Mouse (Mus musculus): ENCODE results near the gene Ube2m.

Ube2m gene

DNA sequence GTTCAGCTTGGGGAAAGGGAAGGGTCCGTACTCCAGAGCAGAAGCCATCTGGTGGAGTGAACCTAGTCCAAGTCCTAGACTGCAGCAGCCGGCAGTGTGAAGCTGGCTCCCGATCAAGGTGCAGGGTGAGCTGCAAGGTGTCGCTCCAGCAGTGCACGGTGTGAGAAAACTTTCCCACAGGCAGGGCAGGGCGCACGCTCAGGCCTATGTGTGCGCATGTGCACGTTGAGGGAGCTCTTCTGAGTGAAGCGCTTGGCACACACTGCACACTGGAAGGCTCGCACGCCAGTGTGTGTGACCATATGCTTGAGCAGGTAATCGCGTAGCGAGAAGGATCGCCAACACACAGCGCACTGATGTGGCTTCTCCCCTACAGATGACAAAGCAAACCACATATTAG, 32.1 kb downstream of the Ube2m start:
- in situ Hi-C loops (cut with MboI) = loop anchor here (5.0 to 25.0 kb wide), 2 partner anchors 36 to 519 kb away; partner anchors contain the start of gene Zfp606

DNA sequence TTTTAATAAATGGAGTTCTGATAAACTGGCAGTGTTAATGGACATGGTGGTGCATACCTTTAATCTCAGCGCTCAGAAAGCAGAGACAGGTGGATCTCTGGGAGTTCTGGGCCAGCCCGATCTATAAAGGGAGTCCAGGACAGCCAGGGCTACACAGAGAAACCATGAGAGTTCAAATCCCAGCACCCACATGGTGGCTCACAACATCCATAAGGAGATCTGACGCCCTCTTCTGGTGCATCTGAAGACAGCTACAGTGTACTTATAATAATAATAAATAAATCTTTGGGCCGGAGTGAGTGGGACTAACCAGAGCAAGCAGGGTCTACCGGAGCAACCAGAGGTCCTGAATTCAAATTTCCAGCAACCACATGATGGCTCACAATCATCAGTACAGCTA, 34.7 kb downstream of the Ube2m start:
- in situ Hi-C loops (cut with MboI) = loop anchor here (25.0 kb wide), 1 partner anchor 516 kb away; the partner anchor contains the start of gene Zfp606

DNA sequence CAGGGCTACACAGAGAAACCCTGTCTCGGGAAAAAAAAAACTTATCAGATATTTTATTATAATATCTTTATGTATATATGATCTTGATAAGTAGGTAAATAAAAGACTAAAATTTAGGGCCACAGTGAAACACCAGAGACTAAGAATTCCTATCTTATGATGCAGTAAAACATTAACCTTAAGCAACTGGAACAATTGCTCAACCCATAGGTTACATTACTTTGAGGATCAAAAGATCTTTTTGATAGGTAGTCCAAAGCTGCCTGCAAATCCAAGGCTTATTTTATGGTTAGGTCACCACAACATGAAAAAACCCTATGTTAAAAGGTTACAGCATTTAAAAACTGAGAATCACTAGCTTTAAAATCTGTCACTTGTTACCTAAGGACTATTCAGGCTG, 36.5 kb downstream of the Ube2m start:
- in situ Hi-C loops (cut with MboI) = loop anchor here (25.0 kb wide), 1 partner anchor 514 kb away; the partner anchor contains the start of gene Zfp606

DNA sequence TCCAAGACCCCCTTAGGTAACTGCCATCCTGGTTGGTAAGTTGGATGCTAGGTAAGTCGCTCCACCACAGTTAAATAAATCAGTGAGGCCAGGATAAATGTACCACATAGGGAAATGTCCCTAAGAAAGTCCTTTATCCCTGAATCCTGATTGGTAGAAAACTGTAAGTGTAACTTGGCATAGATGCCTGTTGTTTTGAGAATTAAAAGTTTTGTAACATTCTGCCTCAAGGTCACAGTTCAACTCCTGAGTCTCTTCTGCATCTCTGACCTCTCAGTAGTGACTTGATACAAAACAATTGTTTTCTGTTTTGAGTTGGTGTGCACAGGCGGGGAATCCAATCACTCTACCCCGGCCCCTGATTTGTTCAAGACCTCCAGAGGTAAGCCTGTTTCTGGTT, 39.2 kb downstream of the Ube2m start, which contains the start of gene Trim28:
Gene Trim28, plus strand, starts transcription at position 264 of the 400 bp plus-strand sequence.
- in situ Hi-C loops (cut with MboI) = no loop called here

DNA sequence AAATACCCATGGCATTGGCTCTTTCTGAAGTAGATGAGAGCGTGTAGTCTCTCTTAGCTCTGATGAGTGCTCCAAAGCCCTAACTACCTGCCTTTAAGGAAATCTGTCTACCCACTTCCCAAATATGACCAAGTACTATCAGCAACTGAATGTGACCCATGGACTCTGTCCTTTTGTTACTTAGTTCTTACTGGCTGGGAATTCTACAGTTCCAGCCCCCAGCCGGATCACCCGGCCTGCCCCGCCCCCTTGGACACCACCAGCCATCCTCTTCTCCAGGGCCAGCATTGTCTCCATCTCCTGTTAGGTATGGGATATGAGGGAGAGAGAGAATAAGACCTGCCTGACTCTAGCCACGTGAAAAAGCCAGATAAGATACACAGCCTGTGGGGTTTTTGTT, 40.0 kb downstream of the Ube2m start, which contains the start of gene Slc27a5:
Gene Slc27a5, minus strand, starts transcription at position 140 of the 400 bp plus-strand sequence.
- in situ Hi-C loops (cut with MboI) = no loop called here

DNA sequence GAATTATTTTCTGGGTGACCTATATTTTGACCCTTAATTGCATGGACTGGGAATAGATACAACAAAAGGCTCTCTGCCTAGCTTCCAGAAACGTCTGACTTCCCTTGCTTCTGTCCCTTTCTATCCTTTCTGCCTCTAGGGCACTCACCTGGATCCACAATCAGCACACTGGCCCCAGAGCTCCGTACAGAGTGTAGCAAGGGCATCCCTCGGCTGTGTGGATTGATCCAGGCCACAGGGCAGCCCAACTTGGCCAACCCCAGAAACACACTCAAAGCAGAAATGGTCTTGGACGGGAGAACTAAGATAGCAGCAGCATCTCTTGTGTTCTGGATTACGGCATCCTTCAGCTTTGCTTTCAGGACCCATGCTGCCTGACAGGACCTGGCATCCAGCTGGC, 40.8 kb downstream of the Ube2m start:
- in situ Hi-C loops (cut with MboI) = no loop called here

DNA sequence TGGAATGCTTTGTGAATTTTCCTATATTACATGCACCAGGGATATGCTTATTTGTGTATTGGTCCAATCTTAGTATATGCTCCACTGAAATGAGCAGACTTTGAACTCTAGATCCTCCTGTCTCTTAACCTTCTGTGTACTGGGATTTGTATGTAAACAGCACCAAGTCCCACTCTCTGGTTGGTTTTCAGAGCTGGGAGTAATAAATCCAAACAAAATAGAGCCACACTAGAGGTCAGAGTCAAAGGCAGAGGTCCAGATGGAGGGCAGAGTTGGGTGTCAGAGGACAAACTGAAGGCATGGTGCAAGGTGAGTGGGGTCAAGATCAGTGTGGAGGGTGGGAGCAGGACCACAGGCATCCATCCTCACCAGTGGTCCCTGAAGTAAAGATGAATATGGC, 42.2 kb downstream of the Ube2m start:
- in situ Hi-C loops (cut with MboI) = no loop called here

DNA sequence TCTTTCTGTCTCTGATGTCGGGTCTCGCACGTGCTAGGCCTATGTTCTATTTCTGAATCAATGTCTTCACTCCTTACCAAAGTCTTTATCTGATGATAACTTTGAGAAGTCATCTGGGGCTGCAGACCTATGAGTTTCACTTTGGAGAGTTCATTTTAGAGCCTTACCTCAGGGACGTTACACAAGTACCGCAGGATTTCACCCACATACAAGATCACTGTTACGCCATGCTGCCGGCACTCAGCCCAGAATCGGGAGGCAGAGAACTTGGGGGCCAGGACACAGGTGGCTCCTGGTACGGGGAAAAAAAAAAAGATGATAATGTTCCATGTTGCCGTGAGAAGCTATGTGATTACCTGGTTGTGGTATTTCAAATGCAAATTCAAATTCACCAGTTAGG, 44.9 kb downstream of the Ube2m start:
- in situ Hi-C loops (cut with MboI) = no loop called here

DNA sequence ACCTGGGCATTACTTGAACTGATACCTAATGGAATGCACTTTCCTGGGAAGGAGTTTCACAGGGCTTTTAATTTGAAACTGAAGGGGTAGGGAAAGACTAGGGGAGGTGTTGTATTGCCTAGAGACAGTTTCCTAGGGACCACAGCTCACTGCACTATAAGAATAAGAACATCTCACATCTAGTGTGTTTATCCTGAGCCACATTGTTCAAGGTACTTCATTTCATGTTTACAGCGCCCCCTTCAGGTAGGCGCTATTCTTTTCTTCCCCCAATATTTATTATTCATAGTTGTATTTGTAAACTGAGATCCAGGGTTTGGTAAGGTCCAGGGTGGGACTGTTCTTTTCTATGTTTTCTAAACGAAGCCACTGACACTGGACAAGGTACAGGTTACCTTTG, 45.9 kb downstream of the Ube2m start:
- in situ Hi-C loops (cut with MboI) = no loop called here

DNA sequence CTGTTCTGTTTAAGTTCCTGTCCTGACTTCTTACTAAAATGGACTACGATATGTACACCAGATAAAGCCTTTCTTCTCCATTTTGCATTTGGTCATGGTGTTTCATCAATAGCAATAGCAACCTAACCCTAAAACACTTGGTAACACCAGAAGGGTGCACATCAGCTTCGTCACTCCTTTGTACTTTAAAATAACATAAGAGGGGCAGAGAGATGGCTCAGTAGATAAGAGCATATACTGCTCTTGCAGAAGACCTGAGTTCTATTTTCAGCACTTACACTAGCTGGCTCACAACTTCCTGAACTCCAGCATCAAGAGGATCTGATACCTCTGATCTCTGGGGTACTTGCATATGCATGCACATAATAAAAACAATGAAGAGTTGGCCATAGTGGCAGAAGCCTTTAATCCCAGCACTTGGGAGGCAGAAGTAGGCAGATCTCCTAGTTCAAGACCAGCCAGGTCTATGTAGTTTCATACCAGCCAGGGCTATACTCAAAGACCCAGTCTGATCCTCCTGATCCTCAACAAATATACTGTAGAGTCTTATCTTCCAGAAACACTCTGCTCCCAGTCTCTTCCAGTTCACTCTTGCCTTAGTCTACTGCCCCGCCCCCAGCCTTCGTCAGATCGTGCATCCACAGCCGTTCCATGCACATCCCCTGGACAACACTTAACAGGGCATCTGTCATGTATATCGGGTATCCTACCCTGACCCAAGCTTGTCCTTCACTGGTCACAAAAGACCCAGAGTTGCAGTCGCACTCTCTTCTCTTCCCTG, 50.5 kb downstream of the Ube2m start:
- in situ Hi-C loops (cut with MboI) = no loop called here

DNA sequence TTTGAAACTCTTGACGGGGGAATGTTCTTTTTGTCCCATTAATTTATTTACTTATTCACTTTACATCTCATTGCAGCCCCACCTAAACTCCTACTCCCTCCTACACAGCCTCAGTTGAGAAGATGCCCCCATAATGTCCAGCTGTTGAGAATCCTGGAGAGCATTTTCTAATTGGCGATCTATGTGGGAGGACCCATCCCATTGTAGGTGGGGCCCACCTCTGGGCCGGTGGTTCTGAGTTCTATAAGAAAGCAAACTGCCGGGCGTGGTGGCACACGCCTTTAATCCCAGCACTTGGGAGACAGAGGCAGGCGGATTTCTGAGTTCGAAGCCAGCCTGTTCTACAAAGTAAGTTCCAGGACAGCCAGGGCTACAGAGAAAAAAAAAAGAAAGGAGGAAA, 51.2 kb downstream of the Ube2m start:
- in situ Hi-C loops (cut with MboI) = no loop called here

DNA sequence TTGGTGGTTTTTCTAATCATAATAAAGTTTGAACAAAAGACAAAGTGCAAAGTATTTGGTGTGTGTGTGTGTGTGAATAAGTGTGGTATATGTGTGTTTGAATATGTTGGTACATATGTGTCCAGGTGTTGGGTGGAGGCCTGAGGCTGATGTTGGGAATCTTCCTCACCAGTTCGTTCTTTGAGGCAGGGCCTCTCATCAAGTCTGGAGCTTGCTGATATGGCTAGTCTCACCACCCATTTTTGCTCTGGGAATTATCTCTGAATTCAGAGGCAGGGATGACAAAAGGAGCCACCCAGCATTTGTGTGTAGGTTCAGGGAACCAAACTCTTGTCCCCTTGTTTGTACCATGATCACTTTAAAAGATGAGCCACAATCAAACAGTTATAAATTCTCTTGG, 52.4 kb downstream of the Ube2m start:
- in situ Hi-C loops (cut with MboI) = no loop called here

Data from mature B cell (primary cell).